Mouse (Mus musculus) gastrocnemius, postnatal 10 days (tissue): ENCODE measurements around the gene Dnajb3. TPM values are rescaled to one million over a fixed set of nuclear protein-coding genes. Genes with fewer than 3 reads are reported as not detected.
A peak's percentile ranks its signal among the peaks of the same experiment; 100 is the strongest.

Experiments
- DNase-seq: peaks from one replicate; pipeline ENCODE4 v3.0.0; 2021; ENCODE audit warnings: mixed read lengths
- long read RNA-seq, 2 experiments: library from polyadenylated mRNA; stranded (forward); transcript quantifications; one replicate each; pipeline ENCODE4 v2.0.0; 2021
- total RNA-seq, 2 experiments: library from RNA; stranded (reverse); gene quantifications; 2 replicates each; pipeline ENCODE4 v1.2.3; 2021

Gene Dnajb3
- 1 to 10 TPM in 1 of 2 experiments, under 1 TPM in 1; 0.75 to 1.1 TPM for total RNA-seq
- long read RNA-seq, experiment 1: 0 reads
- long read RNA-seq, experiment 2, partial matches to known transcripts: 0 of 3 reads
- long read RNA-seq, experiment 2, other reads (novel, unspliced or antisense): 0 of 3 reads

DNA sequence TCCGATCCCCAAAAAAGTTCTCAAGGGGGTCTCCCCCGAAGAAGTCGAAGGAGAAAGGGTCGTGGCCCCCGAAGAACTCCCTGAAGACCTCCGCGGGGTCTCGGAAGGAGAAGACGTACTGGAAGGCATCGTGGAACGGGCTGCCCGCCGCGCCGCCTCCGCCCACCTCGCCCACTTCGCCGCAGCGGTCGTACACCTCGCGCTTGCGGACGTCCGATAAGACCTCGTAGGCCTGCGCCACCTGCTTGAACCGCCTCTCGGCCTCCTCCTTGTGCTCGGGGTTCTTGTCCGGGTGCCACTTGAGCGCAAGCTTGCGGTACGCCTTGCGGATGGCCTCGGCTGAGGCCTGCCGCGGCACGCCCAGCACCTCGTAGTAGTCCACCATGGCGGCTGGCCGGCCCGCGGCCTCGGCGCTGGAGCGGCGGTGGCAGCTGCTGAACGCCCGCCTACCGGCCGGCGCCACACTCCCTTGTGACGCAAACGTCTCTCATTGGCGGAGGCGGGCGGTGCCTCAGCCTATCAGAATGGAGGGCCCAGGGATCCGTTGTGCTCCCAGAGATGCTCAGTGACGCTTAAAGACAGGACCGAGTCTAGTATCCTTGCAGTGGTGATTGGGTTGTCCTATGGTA lies at the start of gene Dnajb3:
Gene Dnajb3 (minus strand): TSS at position 489 of the 629 bp plus-strand sequence.
- DNase-seq: peak; percentile 77

DNA sequence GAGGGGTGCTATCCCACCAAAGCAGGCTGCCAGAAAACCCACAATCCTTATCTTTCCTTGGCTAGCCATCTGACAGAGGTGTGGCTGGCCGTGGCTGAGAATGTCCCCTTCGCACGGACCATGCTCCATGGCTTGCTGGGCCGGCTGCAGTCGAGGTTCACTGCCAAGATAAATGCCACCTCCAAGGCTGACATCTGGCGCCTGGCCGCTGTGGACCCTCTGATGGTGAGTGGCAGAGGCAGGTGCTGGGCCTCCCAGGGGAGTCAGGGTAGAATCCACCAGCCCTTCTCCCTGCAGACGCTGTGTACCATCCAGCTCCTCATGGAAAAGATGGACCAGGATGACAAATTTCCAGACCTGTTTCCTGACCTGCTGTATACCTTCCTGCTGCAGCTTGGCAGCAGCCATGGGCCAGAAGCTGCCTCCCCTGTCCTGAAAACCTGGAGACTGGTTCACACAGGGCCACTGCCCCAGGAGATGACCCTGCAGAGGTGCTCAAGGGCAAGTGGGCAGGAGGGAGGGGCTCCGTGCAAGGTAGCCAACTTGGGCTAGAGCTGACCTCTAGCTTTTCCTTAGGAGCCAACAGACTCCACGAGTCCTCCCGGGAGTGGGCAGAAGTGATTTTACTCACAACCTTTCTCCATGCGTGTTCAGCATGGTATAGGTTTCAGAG lies 49.3 kb upstream of the Dnajb3 start:
- peak; percentile 72 for DNase-seq

DNA sequence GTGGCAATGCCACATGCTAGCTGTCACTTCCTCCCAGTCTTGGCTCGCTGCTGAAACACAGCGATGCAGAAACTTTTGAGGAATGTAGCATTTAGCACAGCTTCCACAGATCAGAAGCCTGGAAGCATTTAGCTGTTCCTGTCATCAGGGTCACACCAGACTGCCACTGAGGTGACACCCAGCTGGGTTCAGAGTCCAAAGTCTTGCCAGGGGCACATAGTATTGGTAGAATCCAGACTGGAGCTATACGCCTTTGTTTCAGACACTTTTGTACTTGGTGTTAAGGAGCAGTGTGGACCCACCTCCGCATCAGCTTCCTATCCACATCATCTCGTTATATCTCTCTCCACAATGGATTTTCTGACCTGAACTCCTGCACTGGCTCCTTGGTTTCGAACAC lies 48.0 kb upstream of the Dnajb3 start:
- no peak for DNase-seq

DNA sequence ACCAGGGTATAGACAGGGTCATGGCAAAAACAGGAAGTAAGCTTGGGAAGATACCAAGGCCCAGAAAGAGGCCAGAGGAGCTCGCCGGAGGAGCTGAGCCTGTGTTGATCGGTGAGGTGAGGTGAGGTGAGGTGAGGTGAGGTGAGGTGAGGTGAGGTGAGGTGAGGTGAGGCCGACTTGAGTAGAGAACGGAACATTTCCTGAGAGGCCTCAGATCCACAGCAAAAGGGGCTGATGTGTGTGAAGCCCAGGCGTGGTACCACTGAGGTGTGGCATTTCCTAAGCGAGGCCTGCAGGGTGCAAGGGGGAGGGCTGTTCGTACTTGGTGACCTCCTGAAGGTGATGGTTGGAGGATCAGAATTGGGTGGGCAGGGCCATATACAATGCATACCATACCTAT lies 47.5 kb upstream of the Dnajb3 start:
- no peak for DNase-seq

DNA sequence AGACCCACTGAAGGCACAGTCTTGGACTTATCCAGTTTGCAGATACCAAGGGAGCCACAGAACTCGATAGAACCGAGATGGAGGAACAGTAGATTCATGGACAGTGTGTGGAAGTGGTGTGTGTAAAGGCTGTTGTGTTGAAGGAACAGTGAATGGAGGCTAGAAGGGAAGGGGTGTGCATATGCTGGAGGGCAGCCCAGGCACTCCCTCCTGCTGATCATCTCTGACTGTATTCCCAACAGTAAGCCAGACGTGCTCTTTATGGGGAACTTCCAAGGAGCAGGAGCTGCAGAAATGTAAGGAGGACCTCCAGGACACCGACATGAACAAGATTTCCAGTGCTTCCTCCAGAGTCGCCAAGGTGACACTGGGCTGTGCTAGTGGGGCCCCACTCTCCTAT lies 44.4 kb upstream of the Dnajb3 start:
- DNase-seq: no peak

DNA sequence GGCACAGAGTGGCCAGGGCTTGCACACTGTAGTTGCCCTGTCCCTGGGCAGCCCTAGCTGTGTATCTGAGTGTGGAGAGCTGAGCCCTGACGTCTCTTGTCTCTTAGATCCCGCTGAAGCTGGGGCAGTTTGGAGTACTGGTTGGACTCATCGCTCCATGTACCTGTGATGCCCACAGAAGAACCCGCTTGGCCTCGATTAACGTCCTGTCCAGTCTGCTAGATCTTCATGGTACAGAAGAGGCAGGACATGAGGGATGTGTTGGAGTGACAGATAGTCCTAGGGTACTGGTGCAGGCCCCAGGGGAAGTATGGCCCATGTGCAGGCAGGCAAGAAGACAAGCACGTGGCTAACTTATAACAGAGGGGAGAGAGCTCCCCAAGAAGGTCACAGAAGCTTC lies 44.0 kb upstream of the Dnajb3 start:
- no peak for DNase-seq

DNA sequence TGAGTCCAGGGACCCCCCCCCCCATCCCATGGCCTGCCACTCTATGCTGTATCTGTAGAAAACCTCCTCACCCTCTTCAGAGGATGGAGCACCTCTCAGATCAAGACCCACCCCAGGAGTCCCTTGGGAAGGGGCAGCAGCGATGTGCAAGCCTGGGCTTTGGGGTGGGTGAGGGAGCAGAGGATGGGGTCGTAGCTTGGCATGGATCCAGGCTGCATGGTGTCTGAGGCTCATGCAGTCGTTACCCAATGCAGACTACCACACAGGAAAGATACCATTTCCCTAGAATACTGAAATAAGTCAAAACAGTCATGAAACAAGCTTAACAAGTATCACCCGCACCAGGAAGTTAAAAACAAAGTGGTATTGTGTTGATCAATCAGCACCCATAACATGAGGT lies 43.1 kb upstream of the Dnajb3 start:
- DNase-seq: no peak

DNA sequence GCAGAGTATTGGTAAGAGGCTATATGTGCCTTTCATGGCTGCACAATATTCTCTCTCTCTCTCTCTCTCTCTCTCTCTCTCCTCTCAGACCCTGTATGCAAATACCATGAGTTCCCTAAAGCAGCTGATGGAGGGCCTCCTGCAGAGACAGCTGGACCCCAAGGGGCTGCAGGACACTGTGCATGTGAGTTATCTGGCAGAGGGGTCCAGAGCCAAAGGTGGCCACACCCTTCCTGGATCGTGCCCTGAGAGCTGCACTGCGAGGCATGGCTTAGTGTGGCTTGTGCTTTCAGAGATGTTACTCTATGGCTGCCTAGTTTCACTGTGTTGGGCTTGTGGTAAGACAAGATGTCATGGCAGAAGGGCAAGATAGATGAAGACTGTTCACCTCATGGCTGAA lies 42.1 kb upstream of the Dnajb3 start:
- no peak for DNase-seq

DNA sequence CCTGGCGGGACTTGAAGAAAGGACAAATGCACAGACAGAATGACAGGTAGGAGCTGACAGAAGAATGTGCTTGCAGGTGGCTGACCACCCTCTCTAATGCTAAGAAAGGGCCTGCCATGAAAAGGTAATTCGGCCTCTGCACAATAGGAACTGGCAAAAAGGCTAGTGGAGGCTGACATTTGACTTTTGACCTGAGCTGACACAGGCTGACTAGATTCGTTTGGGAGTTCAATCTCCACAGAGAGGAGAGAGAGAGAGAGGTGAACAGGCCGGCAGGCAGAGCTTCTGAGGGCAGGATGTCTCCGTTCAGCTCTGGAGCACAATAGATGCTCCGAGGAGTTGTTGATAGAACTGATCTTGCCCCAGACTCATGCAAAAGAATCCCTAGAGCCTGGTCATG lies 40.8 kb upstream of the Dnajb3 start:
- no peak for DNase-seq

DNA sequence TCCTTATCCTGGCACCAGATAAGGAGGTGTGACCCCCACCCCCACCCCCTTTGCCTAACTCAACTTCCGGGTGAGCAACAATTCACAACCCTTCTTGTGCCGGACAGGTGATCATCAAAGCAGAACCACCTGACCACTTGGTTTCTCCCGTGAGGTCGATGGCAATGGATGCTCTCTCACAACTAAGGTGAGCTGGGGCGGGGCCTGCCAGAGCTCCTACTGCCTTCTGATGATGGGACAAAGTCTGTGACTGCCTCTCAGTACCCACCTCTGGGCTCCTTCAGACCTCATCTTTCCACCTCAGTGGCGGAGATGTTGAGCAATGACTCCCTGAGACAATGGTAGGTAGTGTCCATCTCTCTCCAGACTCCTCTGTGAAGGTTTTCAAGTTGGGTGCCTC lies 40.3 kb upstream of the Dnajb3 start:
- no peak for DNase-seq

DNA sequence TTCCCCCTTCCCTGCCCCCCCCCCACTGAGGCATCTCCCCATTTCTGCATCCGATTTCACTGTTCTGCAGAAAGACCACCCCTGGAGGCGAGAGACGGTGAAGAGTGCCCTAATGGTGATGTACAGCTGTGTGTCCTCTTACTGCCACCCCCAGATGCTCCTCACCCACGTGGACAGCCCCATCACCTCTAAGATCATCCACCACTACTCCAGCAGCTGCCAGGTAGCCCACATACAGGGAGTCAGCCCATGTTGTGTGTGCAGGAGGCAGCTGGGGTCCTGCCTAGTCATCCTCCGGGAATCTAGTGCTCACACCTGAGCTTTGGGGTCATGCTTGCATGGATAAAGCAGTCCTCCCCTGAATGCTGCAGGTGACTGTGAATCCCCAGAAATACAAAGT lies 38.3 kb upstream of the Dnajb3 start:
- DNase-seq: no peak

DNA sequence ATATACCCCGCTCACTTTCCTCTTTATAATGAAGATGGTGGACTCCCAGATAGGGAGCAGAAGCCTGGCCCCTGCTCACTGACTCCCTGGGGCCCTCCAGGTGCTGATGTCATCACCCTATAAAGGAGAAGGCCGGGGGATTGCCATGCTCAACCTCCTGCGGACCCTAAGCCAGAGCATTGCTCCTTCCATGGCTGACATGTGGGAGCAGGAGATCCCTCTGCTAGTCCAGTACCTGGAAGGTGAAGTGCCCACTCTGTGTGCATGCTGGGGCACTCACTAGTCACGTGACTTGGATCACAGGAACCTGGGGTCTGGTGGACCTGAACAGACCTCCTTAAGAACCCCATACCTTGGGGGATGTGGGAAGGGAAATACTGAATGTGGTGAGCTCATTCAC lies 35.0 kb upstream of the Dnajb3 start:
- DNase-seq: no peak

DNA sequence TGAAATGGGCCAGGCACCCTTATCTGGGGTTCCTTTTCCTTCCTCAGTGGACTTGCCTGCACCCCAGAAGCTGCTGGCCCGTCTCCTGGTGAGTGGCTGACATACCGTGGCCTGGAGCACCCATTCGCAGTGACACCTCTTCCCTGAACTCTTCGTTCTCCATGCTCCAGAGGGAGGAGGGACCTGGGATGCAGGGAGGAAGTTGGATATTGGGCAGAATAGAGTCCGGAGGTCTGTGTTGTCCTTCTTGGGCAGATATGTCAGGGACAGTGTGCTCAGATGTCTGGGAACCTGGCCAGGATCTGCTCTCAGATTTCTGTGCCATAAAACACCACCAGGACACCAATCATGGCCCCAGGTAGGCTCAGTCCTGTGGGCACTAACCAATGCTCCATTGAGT lies 34.5 kb upstream of the Dnajb3 start:
- DNase-seq: no peak

DNA sequence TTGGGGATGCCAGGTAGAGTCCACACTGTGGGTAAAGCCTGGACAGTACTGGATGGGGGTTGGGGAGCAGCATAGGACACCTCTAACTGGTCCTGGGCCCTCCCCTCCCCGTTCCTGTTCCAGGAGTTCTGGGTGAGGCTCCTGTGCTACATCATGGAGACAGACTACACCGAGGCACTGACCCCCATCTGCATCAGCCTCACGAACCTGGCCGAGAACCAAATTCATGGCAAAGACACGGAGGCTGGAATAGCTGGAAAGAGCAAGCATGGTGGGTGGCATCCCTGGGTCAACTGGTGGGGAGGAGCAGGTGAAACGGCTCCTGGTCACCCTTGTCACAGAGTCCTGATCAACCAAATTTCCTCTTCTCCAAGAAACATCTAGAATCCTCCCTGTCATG lies 33.2 kb upstream of the Dnajb3 start:
- DNase-seq: no peak

DNA sequence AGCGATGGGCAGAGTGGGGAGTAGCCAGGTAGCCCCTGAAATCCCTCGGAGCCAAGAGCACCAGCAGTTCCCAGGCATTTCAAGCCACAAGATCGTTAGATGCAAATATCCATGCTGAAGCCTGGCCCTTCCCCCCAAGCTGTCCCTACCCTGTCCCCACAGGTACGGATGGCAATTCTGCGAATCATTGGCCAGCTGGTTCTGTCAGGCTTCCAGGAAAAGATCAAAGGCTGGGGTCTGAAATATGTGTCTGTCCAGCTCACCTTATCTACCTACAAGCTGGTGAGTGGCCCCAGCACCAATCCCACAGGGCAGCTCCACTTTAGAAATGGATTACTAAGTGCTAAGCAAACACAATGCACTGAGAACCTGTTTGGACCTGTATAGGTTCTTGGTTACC lies 31.7 kb upstream of the Dnajb3 start:
- DNase-seq: no peak

DNA sequence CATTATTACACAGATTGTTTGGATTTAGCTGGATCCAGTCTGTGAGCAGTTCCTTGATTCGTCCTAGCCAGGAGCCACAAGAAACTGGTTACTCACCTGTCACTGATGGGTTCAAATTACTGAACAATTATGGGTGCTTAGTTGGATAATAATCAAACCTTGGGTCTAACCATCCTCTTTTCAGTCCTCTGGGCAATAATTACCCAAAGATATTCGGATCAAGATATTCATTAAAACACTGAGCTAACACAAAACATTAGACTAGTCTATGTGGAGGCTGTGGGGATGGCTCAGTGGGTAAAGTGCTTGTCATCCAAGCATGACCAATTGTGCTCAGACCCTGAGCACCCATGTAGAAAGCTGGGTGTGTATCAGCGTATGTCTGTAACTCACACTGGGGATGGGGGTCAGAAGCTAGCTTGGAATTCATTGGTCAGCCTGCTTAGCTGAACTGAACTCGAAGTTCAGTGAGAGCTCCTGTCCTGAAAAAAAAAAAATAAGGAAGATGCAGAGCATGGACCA lies 30.4 kb upstream of the Dnajb3 start:
- DNase-seq: no peak

DNA sequence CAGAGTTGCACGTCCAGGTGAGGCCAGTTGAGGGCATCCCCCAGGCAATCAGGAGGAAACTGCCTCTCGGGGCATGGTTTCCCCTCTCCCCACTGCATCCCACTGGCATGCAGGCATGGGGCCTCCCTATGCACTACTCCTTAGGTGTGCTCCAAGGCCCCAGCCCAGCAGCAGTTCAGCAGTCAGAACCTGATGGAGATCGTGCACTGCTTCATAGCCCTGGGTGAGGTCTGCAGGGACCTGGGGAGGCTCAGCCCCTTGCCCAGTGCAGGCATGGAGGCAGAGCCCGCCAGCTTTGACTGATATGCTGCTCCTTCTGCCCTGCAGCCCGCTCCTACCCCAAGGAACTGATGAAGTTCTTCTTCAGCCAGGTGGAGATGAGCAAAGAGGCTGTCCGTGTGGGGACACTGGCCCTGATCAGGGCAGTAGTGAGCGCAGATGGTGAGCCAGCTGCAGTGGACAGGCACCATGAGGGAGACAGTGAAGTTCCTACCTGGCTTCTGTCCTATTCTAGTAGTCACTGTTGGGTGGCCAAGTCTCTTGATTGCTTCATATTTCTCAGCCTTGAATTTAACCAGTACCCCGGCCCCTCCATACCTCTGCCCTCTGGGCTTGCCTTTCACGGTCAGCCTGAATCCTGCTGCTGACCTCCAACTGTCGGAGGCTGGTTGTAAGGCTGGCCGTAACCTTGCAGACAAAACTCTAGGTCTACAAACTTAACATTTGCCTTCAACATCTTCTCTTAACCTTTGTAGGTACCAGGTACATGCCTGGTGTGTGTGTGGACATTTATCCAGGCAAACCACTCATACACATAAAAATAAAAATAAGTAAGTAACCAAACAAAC lies 29.7 kb upstream of the Dnajb3 start:
- no peak for DNase-seq

DNA sequence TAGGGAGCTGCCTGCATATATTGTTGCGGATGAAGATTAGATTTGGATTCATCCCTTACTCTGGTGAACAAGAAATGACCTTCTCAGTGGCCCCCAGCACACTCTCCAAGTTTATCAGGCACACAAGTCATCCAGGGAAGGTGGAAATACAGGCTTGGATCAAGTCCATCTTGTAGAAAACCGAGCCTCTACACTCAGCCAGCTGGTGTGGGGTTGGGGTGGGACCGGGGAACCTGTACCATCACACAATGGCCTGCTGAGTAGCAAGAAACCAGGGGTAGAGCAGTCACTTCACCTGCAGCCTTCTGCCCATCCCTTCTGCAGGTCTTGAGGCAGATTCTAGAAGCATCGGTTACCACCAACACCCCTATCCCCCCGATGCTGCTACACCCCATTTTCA lies 29.1 kb upstream of the Dnajb3 start:
- DNase-seq: no peak

DNA sequence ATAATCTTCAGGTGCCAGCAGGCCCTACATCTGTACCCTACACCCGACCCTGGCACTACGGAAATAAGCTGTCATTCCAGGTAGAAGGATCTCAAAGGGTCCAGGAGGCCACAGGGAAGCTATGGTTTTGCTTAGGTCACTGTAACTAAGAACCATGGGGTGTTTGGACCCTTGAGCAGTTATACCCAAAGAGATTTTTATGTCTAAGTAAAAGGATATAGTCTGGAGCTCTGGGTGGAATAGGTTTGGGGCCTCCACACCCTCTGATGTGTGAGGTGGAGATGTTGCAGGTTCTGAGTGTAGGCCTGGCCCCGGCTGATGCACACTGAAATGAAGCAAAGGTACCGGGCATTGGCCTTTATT lies 28.6 kb upstream of the Dnajb3 start:
- DNase-seq: no peak

DNA sequence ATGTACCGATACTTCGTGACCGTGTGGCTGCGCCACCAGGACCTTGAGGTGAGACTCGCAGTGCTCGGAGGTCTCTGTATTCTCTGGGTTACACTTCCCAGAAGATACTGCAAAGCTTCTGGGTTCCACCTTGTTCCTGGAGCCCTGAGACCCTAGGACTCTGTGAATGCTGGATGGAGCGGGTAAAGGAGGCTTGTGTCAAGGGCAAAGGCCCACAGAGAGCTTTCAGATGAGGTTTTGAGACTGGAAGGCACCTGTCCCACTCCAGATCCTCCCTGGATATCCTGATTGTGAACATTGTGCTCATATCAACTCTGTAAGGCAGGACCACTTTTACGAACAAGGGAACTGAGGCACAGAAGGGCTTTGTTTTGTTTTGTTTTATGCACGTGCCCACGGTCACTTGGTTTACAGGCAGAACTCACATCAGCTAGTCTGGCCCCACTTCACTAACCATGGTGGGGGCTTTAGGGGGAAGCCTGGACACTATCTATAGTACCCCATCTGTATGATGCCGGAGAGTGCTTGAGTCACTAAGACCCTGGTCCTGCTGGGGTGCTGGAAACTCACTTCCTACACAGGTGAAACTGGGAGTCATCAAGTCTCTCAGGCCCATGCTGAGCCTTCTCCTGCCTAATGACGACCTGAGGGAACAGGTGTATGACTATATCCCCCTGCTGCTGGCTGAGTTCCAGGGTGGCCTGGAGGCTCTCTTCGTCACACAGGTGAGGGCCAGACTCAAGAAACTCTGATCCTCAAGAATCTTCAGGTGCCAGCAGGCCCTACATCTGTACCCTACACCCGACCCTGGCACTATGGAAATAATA lies 28.1 kb upstream of the Dnajb3 start:
- no peak for DNase-seq

DNA sequence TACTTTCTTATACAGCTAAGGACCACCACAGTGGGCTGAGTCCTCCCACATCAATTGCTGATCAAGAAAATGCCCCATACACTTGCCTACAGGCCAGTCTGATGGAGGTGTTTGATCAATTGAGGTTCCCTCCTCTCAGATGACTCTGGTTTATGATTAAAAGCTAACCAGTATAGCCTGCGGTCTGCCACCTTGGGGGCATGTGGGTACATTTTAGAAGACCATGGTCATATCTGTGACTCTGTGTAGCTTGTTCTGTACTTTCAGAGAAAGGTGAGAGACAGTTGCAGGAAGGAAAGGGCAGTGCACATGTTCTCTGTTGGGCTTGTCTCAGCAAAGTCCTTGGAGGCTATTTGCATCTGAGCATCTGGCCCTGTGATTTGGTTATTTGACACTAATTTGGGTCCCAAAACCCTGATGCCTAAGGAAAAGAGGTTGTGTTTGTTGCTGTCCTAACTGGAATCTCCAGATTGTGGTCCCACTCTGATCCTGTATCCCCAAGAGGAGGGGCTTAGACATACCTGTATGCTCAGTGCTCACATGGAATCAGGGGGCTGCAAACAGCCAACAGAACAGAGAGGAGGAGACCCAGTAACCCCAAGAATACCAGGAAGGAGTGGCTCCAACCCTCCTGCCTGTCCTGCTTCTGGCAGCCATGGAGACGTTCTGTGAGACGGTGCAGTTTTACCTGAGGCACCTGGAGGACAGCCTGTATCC lies 27.2 kb upstream of the Dnajb3 start:
- no peak for DNase-seq
